Mouse (Mus musculus) olfactory bulb, adult 2 months (tissue): Measurements from ENCODE around the gene Mpdz. TPM values are rescaled to one million over a fixed set of nuclear protein-coding genes. Genes with fewer than 3 reads are reported as not detected.
A peak's percentile ranks its signal among the peaks of the same experiment; 100 is the strongest.

ENCODE experiments used
- H3K27ac ChIP-seq: fragments of 200-500 bp; 2 replicates; pipeline ENCODE4 v1.5.1; 2012; ENCODE audit warnings: low read depth, low read length; ENCODE audit not compliant: insufficient read depth
- H3K4me1 ChIP-seq: fragments of 200-500 bp; 2 replicates; pipeline ENCODE4 v1.6.1; 2012; ENCODE audit warnings: low read length; ENCODE audit not compliant: control insufficient read depth, insufficient read depth
- H3K4me3 ChIP-seq: fragments of 200-500 bp; 2 replicates; pipeline ENCODE4 v1.5.1; 2012; ENCODE audit warnings: mild to moderate bottlenecking, low read depth, low read length, moderate library complexity; ENCODE audit not compliant: insufficient read depth
- CTCF ChIP-seq: fragments of 200-500 bp; IDR thresholded peaks from 2 replicates; pipeline ENCODE4 v1.5.1; 2012; ENCODE audit warnings: low read depth, mild to moderate bottlenecking, low read length, moderate library complexity; ENCODE audit not compliant: insufficient read depth
- POLR2A ChIP-seq: fragments of 200-500 bp; IDR thresholded peaks from 2 replicates; pipeline ENCODE4 v1.6.1; 2012; ENCODE audit warnings: mild to moderate bottlenecking, low read depth, low read length, moderate library complexity; ENCODE audit not compliant: insufficient read depth
- WGBS: fragments of 180-500 bp; shearing (Covaris S2); methylation state at CpG from one replicate; pipeline ENCODE4 v1.1.7; 2018; 5-methylcytosine and 5-hydroxymethylcytosine counted together
- polyA plus RNA-seq: library from polyadenylated mRNA; stranded (reverse); fragments of >200 nt; gene quantifications from 2 replicates; pipeline ENCODE4 v1.2.4, GENCODE M21; 2012; ENCODE audit warnings: low replicate concordance; ENCODE audit not compliant: missing spikeins, insufficient read depth, insufficient read length

The Mpdz gene
- polyA plus RNA-seq, 1 experiment, result not detected

DNA sequence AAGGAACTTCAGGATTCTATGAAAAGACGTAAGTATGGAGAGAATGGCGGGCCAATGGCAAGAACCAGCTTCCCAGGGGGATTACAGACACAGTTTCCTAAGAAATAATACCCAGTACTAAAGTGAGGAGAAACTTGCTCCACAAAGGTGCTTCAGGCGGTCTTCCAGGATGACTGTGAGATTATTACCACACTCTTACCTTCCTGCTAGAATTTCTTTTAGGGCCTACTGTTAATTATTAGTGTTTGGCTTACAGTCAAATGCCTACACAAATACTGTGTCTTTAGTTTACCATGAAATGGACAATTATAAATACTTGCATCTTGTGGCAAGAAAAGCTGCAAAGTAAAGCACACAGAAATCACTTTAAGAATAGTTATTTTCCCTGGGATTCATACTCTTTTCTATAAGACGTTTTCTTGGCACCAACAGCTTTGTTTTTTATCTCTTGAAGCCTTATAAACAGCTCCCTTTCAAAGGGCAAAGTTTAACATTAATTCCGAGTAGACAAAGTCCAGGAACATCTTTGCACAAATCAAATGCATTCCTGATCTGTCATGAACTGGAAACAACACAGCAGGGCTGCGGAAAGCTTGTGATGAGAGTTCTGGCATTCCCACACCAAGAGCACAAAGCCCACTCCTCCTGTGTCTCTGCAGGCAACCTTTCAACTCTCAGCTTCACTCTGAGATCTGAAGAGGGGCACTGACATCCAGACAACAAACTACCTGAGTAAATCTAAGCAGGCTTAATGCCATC lies 166.5 kb downstream of the Mpdz start:
- 74% methylated on average over 6 of the region's 6 CpGs for WGBS
- H3K4me1 ChIP-seq, result no peaks in the 10 kb centered on the region
- H3K4me3 ChIP-seq, result no peak overlapping the region
- TF ChIP-seq POLR2A, result no peak
- TF ChIP-seq CTCF, result no peak
- no peak overlapping the region for H3K27ac ChIP-seq

DNA sequence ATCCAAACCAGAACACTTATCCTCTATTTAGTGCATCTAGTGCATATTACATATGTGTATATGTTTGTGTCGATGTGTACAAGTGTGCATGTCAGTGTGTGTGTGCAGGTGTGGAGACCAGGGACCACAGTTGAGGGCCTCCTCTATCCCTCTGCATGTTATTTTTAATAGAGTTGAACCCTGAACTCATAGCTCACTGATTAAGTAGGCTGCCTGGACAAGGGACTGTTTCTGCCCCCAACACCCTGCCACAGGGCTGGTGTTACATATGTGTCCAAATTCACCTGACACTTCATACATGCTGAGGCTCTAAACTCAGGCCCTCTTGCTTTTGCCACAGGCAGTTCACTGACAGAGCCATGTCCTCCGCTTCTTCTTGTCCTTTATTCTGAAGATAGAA lies 169.5 kb downstream of the Mpdz start:
- WGBS, result 99% methylated on average over 2 of the region's 2 CpGs
- TF ChIP-seq POLR2A, result no peak
- TF ChIP-seq CTCF, result no peak
- H3K27ac ChIP-seq, result no peak overlapping the region
- no peak overlapping the region for H3K4me3 ChIP-seq
- H3K4me1 ChIP-seq, result no peaks in the 10 kb centered on the region

DNA sequence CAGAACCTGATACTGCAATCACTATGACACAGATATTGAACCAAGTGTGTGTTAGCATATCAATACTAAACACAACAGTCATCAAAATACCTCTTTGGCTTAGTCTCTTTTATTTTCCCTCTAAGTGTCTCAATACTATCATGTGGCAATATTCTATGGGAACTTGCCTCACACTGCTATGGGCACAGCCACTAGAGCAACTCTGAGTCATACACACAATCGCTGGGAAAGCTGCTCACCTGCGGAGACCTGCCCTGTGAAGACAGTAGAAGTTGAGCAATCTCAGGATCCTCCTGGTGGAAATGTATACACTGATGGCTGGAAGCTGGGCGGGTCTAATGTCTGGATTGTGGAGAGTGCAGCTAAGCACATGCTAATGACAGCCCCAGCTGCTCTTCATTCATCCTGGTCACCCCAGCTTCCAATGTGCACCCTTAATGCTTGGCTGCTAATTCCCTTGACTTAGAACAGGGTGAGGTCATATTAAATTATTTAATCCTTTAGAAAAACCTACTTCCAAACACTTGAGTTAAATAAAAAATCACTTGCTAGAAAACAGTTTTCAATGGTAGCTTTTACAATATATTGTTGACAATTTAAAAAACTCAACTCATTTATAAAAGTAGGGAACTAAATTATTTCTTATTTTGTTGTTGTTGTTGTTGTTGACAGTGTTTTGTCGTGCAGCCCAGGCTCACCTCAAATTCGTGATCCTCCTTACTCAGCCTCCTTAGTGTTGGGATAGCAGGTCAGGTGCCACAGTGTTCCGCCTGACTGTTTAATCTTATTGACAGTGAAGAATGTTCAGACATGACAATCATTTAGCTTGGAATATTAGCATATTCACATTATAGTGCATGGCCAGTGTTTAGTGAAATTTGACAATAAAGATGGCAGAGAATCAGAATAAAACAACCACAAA lies 189.5 kb downstream of the Mpdz start:
- WGBS, result 71% methylated on average over 6 of the region's 6 CpGs
- no peaks in the 10 kb centered on the region for H3K4me1 ChIP-seq
- H3K4me3 ChIP-seq, result no peak overlapping the region
- TF ChIP-seq POLR2A (no peak), CTCF (no peak)
- H3K27ac ChIP-seq, result no peak overlapping the region

DNA sequence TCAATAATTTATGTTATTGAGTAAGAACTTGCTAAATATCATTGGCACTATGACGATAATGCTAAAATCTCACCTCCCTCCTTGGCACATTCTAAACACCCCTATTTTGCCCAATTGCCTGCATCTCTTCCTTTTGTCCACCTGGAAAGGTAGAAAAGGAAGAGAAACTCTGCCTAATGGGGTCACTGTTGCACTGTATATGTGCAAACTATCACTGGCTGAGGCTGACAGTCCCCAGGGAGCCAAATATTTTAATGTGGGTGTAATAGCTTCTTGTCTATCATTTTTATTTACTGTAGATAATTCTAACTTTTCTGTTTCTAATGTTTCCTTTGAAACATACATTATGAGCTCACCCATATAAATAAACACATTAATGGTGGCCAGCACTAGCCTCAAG lies 190.3 kb downstream of the Mpdz start:
- H3K4me1 ChIP-seq, result no peaks in the 10 kb centered on the region
- no peak overlapping the region for H3K27ac ChIP-seq
- no peak overlapping the region for H3K4me3 ChIP-seq
- WGBS, result 61% methylated on average over 1 of the region's 1 CpGs
- TF ChIP-seq CTCF (no peak), POLR2A (no peak)

DNA sequence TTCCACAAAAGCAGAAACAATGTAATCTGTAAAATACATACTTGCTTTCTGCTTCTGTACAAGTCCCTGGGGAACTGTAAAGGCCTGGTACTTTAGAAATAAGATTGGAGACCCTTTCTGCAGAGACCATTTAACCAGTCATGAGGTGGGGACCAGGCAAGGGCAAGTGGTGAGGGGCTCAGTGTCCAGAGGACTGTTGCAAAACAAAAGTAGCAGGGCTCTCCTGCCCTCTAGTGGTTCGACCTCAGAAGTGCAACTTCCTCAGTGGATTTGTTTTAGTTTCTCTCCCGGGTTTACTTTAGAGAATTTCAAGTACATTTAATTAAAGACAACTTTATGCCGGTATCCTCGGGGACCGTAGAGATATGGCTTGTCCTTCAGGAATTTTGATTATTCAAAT lies 190.7 kb downstream of the Mpdz start:
- peak; percentile 56 for TF ChIP-seq CTCF
- TF ChIP-seq POLR2A, result no peak
- Histone ChIP-seq H3K4me3 (no peak overlapping the region), H3K4me1 (no peaks in the 10 kb centered on the region), H3K27ac (no peak overlapping the region)
- WGBS, result 6% methylated on average over 5 of the region's 5 CpGs

DNA sequence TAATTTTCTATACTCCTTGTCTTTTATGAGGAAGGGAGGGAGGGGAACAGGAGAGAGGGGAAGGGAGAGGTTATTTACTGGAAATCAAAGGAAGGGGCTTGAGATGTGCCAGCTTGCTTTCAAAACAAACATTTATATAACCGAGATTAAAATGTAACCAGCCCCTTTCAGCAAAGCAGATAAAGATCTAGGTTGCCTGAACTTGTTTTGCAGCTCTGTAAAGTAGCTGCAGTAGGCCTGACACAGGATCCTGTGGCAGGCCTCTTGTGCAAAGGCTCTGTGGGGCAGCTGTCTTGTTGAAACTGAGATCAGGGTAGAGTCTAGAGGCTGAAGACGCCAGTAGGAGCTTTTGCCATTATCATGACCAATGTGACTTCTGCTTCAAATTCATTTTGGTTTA lies 193.4 kb downstream of the Mpdz start:
- no peak for TF ChIP-seq POLR2A
- no peak for TF ChIP-seq CTCF
- H3K4me3 ChIP-seq, result no peak overlapping the region
- no peak overlapping the region for H3K27ac ChIP-seq
- H3K4me1 ChIP-seq, result no peaks in the 10 kb centered on the region
- WGBS, result 70% methylated on average over 2 of the region's 2 CpGs

DNA sequence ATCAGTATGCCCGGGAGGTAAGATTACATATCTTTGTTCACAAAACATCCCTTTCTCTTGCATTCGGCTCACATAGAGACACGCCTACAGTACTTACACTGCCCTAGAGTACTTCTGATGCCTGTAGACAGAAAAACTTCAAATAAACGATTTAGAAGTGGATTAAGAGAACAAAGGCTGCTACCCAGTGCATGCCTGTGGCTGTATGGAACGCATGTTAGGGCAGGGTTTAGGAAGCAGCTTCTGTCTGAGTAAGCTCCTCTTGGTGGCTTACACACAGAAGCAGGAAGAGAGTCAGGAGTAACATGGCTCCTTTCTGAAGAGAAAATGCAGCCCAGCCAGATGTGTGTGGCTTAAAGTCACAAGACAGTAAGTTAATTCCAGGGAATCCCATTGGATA lies 206.4 kb downstream of the Mpdz start:
- WGBS, result 72% methylated on average over 5 of the region's 5 CpGs

More for the DNA sequence above, 206.4 kb downstream of the Mpdz start:
- H3K27ac ChIP-seq, result no peak overlapping the region
- no peak overlapping the region for H3K4me3 ChIP-seq
- no peaks in the 10 kb centered on the region for H3K4me1 ChIP-seq
- no peak for TF ChIP-seq CTCF
- no peak for TF ChIP-seq POLR2A
